Mouse (Mus musculus): Measurements from ENCODE around the gene Ncapd2.

DNA sequence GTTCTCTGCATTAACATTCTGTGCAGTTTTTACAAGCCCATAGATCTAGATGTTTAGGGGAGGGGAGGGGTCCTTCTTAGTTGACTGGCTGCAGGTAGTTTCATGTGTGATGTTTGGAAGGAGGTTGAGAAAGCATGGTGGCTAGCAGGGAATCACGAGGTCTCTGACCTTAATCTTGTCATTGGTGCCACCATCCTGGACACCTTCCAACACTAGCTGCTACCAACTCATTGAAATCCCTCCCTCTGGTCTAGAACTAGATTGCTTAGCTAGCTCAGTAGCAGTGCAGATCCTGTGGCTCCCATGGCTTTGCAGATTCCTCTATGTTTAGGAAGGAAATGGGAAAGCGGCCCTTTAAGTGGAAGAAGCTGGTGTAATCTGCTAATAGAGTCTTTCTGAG is 25.4 kb upstream of the Ncapd2 start:
- TF ChIP-seq POLR2A (IDR thresholded peaks at IDR 0.05; ENCODE audit: insufficient read length, low read depth), result no peak
- no peak for TF ChIP-seq MAX (IDR thresholded peaks at IDR 0.05; ENCODE audit: low read depth)
- no peak for TF ChIP-seq SRF (IDR thresholded peaks at IDR 0.05; ENCODE audit: control insufficient read depth, insufficient read length, low read depth)
- TF ChIP-seq E2F4 (IDR thresholded peaks at IDR 0.05; ENCODE audit: insufficient read depth), result no peak
- TF ChIP-seq TCF12 (IDR thresholded peaks at IDR 0.05; ENCODE audit: insufficient read depth, poor library complexity, severe bottlenecking), result no peak
- TF ChIP-seq CEBPB (IDR thresholded peaks at IDR 0.05; ENCODE audit: insufficient read depth, poor library complexity, severe bottlenecking), result no peak
- no peak for TF ChIP-seq USF1 (IDR thresholded peaks at IDR 0.05; ENCODE audit: low read depth)
- TF ChIP-seq MYOD1 (IDR thresholded peaks at IDR 0.05; ENCODE audit: control insufficient read depth in 1 of 3, insufficient read length in 2 of 3, low read depth in 2 of 3), result no peak
- no peak for TF ChIP-seq MYOG (IDR thresholded peaks at IDR 0.05; ENCODE audit: control insufficient read depth in 1 of 3, insufficient read depth in 1 of 3, insufficient read length in 2 of 3, low read depth in 2 of 3)
